Mouse (Mus musculus) spleen, adult 18-20 months (tissue): ENCODE data around the gene Zfyve28.

ENCODE experiments used
- DNase-seq, 2 experiments: peaks; one replicate each; pipeline ENCODE4 v3.0.0; 2022; ENCODE audit warnings: mixed read lengths in 2 of 2

The Zfyve28 gene

DNA sequence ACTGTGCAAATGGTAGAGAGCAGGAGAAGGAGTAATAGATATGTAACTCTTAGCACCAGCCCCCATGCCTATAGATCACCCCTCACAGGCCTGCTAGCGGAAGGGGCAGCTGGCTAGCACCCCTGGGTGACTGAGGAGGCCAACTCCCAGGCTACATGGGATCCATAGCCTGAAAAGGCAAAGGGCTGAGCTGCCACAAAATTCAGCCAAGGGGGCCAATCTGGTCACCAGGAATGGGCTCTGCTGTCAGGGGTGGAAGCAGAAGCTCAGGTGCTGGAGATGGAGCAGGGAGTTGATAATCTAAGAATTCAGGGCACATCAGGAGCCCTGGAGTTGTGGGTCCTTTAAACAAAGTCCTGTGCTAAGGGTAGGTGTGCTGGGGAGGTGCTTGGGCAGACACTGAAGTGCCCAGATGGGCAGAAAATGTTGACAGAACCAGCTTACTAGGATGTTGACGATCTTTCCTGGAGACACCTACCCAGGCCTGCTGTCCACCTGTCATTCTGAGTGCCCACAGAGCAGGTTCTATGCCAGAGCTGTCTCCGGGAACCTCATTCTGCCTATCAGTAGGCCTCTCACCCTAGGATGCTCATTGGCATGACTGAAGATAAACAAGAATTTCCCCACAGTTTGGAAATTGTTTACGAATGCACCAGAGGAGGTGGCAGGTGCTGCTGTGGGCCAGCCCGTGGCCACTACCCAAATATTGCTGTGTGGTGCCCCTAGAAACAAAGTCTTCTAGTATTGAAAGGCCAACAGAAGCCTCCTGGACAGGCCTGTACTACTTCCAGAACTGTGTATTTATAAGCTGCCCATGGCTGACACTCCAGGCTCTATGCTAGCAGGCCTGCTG is 113.5 kb downstream of the Zfyve28 start:
- DNase-seq, result no peak

DNA sequence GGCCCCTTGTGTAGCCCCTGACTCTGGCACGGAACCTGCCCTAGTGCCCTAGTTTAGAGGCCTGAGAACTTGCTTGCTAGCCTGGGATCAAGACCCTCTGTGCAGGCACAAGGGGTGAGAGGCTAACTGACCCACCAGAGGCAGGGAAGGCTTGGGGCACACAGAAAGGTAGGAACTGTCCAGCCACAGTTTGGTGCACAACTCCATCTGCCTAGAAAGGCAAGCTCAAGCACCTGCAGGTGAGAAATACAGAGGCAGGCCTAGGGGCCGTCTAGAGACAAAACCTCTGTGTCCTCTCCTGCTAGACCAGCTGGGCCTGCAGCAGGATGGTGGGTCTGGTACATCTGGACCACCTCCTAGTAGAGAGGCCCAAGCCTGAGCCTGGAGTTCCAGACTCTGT is 114.2 kb downstream of the Zfyve28 start:
- DNase-seq, result no peak

DNA sequence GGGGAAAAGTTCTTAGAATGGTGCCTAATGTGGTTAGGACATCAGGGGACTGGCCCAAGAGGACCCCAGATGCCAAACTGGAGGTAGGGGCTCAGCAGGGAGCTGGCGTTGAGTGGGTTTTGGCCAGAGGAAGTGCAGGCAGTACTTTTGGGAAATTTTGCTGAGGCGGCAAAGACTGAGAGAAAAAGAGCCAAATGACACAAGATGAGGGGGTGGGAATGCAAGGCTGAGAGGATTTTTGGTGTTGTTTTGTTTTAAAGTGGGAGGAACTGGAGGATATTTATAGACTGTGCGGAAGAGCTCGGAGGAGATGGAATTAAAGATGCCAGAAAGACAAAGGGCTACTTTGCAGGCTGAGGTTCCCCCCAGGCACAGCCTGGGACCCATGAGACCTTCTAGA is 117.5 kb downstream of the Zfyve28 start:
- peak in 1 of 2 experiments; percentile 6 for DNase-seq

DNA sequence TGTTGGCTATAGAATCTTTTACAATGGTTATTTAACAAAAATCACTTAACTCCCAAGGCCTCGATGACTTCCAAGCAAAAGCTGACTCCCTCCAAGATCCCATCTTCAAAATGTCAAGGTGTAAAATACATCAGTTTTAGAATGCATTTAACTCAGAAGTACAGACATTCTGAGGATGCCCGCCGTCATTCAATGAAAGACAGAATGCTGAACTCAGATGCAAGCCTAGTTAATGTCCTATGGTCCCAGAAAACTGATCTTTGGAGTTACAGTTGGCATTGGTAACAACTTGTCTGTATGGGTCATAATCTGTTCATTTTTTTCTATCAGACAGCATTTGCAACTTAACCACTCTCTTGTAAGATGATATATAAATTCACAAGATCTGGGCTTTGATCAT is 118.3 kb downstream of the Zfyve28 start:
- no peak for DNase-seq

DNA sequence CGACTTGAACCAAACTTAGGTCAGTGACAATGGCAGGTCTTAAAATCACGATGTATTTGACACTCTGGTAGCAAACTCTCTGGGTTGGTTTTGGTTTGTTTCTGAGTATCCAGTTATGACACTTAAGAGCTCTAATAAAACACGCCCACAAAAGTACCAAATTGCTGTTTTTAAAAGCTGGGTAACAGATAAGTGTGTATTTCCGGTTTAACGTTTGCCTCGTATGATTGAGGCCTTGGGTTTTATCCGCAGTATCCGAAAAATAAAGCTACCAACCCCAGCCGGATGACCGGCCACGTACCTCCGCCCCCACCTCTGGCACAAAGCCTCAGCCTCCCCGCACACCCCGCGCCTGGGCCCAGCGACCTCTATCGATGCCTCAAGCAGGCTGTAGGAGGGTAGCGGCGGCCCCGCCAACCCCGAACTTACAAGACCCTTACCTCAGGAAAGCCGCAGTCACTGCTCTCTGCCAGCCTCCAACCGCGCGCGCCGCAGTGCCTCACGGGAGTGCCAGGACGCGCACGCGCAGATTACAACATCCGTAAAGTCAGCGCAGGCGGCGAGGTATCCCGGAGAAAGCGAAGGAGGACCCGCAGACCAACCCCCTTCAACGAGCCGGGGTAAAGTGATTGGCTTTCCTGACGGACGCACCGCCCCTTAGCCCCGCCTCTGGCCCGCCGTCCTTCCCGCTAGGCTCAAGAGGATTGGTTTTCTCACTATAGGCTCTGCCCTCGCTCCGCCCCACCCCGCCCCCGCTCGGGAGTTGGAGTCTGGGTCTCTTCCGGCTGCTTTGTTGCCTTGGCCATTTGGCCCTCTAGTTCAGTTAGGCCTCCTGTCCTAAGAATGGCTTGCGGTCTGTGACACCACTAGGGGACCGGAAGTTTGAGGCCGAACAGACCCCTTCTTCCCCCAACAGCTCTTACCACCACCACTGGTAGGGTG is 119.0 kb downstream of the Zfyve28 start, which contains the start of the genes Poln and Haus3:
Poln (minus strand) TSS at position 499 of the 942 bp plus-strand sequence.
Haus3 (minus strand) TSS at position 578 of the 942 bp plus-strand sequence.
- peak; percentile 93 to 95 for DNase-seq

DNA sequence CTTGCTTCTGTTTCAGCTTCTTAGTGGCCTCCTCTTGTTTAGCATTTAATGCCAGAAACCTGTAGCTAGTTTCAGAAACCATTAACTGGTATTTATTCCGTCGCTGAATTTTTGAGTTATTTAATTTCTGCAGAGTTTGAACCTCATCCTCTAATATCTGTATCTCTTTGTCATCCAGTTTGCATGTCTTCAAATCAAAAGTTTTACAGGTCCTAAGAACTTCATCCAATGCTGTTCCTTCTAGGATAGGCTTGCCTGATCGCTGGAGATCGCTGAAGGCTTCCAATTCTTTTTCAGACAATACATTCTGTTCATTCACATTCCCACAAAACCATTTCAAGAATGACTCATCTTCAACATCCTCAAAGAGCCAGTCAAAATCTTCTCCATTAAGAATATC is 120.4 kb downstream of the Zfyve28 start:
- no peak for DNase-seq

DNA sequence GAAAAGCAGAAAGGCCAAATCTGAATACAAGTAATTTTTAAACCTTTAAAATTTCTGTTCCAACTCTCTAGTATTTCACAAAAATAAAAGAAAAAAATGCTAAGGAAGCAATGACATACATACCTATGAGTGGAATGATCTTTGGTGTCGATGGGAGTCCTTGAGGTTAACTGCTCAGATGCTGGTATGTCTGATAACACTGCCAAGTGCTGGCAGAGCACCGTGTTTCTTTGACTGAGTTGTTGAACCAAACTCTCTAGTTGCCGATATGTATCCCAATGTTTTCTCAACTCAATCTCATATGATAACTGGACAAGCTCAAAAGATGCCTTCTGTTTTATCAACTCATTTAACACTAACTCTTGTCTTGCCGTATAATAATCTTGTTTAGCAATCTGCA is 122.5 kb downstream of the Zfyve28 start:
- DNase-seq, result no peak

DNA sequence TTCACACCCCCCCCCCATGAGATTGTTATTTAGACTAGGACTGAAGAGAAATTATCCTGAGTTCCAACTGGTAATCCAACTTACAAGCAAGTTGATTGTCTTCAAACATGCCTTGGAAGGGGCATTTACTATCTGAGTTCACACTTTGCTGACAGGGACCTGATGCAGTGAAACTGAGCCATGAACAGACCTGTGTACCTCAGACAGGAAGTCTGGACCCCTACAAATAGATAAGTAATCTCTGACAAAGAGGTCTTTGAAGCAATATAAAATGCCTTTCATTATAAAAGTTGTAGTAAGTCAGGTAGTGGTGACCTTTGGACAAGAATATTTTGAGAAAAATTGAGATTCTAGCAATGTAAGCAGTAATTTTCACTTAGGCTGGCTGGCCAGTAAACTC is 139.8 kb downstream of the Zfyve28 start:
- no peak for DNase-seq

DNA sequence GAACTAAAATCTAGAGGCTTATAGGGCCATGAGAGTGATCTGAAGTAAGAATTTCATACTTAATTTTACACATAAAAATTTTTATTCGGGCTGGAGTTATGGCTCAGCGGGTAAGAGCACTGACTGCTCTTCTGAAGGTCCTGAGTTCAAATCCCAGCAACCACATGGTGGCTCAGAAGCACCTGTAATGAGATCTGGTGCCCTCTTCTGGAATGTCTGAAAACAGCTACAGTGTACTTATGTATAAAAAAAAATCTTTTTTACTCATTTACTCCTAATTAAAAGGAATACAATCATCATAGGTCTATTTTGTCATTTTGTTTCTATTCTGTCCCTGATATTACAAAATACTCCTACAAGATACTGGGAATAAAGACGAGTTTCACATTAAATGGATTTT is 140.7 kb downstream of the Zfyve28 start:
- no peak for DNase-seq
